Mouse (Mus musculus) hindbrain, embryonic 12.5 days (tissue): ENCODE results near the gene Gm13694. TPM values are rescaled to one million over a fixed set of nuclear protein-coding genes. Genes with fewer than 3 reads are reported as not detected.
"Not testable (repeated sequence)": the region's sequence is repeated elsewhere in the genome, so short reads cannot be mapped to it uniquely, and the experiment has no call there.

Source experiments
- ATAC-seq: fragments of 200-750 bp; cut with Nextera tagmentation; 2 replicates; pipeline ENCODE4 v1.8.0; 2017; ENCODE audit warnings: moderate TSS enrichment; ENCODE audit not compliant: low FRiP score
- H3K27ac ChIP-seq: fragments of 300-500 bp; sonication (generic); 2 replicates; pipeline ENCODE4 v1.5.1; 2016; ENCODE audit warnings: mild to moderate bottlenecking
- H3K27me3 ChIP-seq: fragments of 300-500 bp; sonication (generic); 2 replicates; pipeline ENCODE4 v1.6.1; 2016; ENCODE audit warnings: mild to moderate bottlenecking
- H3K36me3 ChIP-seq: fragments of 300-500 bp; sonication (generic); 2 replicates; pipeline ENCODE4 v1.6.1; 2016; ENCODE audit warnings: mild to moderate bottlenecking
- H3K4me1 ChIP-seq: fragments of 300-500 bp; sonication (generic); 2 replicates; pipeline ENCODE4 v1.6.1; 2016
- H3K4me2 ChIP-seq: fragments of 300-500 bp; sonication (generic); replicated peaks from 2 replicates; pipeline ENCODE4 v1.6.1; 2016; ENCODE audit warnings: mild to moderate bottlenecking
- H3K4me3 ChIP-seq: fragments of 300-500 bp; sonication (generic); 2 replicates; pipeline ENCODE4 v1.5.1; 2016; ENCODE audit warnings: mild to moderate bottlenecking
- H3K9ac ChIP-seq: fragments of 300-500 bp; sonication (generic); 2 replicates; pipeline ENCODE4 v1.6.1; 2016; ENCODE audit warnings: mild to moderate bottlenecking, moderate library complexity
- H3K9me3 ChIP-seq: fragments of 300-500 bp; sonication (generic); replicated peaks from 2 replicates; pipeline ENCODE4 v1.6.1; 2016; ENCODE audit warnings: mild to moderate bottlenecking
- WGBS: fragments of 180-500 bp; shearing (Covaris S2); methylation state at CpG from one replicate; pipeline ENCODE4 v1.1.7; 2016; 5-methylcytosine and 5-hydroxymethylcytosine counted together
- polyA plus RNA-seq: library from polyadenylated mRNA; unstranded; fragments of >200 nt; fragmentation: Nextera tagmentation; extraction: Ambion mirVana; gene quantifications from 2 replicates; pipeline ENCODE4 v1.2.1, GENCODE M21; 2016

The Gm13694 gene
- polyA plus RNA-seq, 1 experiment from 2014 or later: not detected

- not testable (repeated sequence) for H3K27ac ChIP-seq, ATAC-seq, H3K4me2 ChIP-seq, H3K9me3 ChIP-seq, H3K36me3 ChIP-seq, H3K27me3 ChIP-seq, H3K9ac ChIP-seq, H3K4me1 ChIP-seq, H3K4me3 ChIP-seq
- 100% methylated on average over 1 of the region's 3 CpGs for WGBS
Measured at GRCm38 (mm10) chr2:83994526-83994925, 15.8 kb downstream of the Gm13694 start.

DNA sequence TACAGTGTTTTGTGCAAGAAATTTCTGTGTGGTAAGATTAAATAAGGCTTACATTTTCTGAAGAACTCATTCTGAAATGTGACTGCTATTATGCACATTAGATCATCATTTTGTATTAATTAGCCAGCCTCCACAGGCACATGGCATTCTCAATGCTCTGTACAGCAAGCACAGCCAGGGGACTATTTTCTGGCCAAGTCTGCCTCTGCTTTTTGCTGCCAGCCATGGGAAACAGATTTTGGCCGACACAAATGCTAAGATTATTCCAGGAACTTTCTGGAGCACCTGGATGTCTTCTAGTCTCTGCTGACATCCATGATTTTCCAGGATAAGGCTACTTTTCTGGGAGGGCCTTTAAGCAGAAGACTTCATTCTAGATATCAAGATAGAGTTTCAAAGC lies 30.2 kb downstream of the Gm13694 start:
- no peak overlapping the region for H3K4me2 ChIP-seq
- no peak for ATAC-seq
- 77% methylated on average over 1 of the region's 1 CpGs for WGBS

DNA sequence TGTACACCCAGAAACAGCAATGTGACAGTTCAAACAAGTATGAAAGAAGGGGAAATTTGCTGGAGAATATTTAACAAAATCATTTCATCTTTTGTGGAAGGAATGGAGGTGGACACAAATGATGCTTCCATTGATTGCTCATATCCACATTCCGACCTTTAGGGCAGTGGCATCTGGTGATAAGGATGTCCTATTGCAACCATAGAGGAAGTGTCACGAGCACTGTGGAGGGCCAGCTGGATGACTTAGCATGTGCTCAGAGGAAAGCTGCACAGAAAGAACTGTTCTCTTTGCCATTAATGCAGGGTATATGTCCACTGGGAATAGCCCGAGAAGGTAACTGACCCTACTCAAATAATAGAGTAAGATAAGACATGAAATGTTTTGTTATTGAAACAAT lies 31.1 kb downstream of the Gm13694 start:
- no peak for ATAC-seq
- WGBS: 72% methylated on average over 3 of the region's 3 CpGs

More for the DNA sequence above, 30.2 kb downstream of the Gm13694 start:
- Histone ChIP-seq H3K36me3 (no peaks in the 10 kb centered on the region), H3K4me1 (no peaks in the 10 kb centered on the region), H3K27ac (no peak overlapping the region), H3K9me3 (no peaks in the 10 kb centered on the region), H3K9ac (no peak overlapping the region), H3K27me3 (no peaks in the 10 kb centered on the region), H3K4me3 (no peak overlapping the region)

GRCm38 (mm10) chr2:84014572-84014971 lies 35.8 kb downstream of the Gm13694 start:
- 77% methylated on average over 6 of the region's 6 CpGs for WGBS
- H3K36me3 ChIP-seq: no peaks in the 10 kb centered on the region
- H3K9me3 ChIP-seq: no peaks in the 10 kb centered on the region
- H3K27ac ChIP-seq: no peak overlapping the region
- H3K9ac ChIP-seq: no peak overlapping the region
- no peaks in the 10 kb centered on the region for H3K4me1 ChIP-seq
- no peak overlapping the region for H3K4me2 ChIP-seq
- no peak overlapping the region for H3K4me3 ChIP-seq
- no peaks in the 10 kb centered on the region for H3K27me3 ChIP-seq
- ATAC-seq: no peak

More for the DNA sequence above, 31.1 kb downstream of the Gm13694 start:
- H3K27me3 ChIP-seq: no peaks in the 10 kb centered on the region
- H3K9me3 ChIP-seq: no peaks in the 10 kb centered on the region
- no peak overlapping the region for H3K4me2 ChIP-seq
- no peaks in the 10 kb centered on the region for H3K4me1 ChIP-seq
- H3K9ac ChIP-seq: no peak overlapping the region
- H3K4me3 ChIP-seq: no peak overlapping the region
- no peaks in the 10 kb centered on the region for H3K36me3 ChIP-seq
- no peak overlapping the region for H3K27ac ChIP-seq

DNA sequence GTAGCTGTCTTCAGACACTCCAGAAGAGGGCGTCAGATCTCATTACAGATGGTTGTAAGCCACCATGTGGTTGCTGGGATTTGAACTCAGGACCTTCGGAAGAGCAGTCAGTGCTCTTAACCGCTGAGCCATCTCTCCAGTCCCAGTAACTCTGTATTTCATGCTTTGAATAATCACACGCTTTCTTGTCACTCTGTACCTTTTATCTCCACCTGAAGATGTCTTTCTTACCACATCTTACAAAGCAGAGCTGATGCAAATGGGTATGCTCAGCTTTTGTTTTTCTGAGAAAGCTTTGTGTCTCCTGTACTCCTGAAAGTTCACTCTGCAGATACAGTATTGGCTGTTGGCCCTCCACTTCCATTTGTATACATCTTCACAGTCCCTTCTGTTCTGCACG lies 37.6 kb downstream of the Gm13694 start:
- H3K4me1 ChIP-seq, H3K4me2 ChIP-seq, H3K27ac ChIP-seq, H3K9ac ChIP-seq, H3K27me3 ChIP-seq, ATAC-seq, H3K36me3 ChIP-seq, H3K9me3 ChIP-seq, H3K4me3 ChIP-seq: not testable (repeated sequence)
- 81% methylated on average over 5 of the region's 5 CpGs for WGBS

DNA sequence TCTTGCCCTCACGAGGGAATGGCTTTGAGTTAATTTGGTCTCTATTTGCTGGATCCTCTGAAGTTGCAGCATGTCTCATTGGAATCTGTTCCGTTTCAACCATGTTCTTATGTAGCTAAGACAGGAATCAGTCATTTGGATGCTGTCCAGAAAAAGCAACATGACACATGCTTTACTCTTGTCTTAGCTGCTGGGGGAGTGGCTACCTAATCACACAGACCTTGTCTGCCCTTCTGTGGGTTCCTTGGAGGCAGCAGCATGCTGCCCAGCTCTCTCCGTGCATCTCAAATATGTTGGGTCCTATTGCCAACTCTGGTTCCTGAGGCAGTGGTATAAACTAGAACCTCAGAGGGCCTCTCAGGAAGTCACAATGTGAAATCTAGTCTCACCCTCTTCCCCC lies 39.6 kb downstream of the Gm13694 start:
- no peak for ATAC-seq
- Histone ChIP-seq H3K27me3 (no peaks in the 10 kb centered on the region), H3K36me3 (no peaks in the 10 kb centered on the region), H3K27ac (no peak overlapping the region), H3K9ac (no peak overlapping the region), H3K4me1 (no peaks in the 10 kb centered on the region), H3K4me2 (no peak overlapping the region), H3K4me3 (no peak overlapping the region), H3K9me3 (no peaks in the 10 kb centered on the region)
- 80% methylated on average over 3 of the region's 3 CpGs for WGBS

DNA sequence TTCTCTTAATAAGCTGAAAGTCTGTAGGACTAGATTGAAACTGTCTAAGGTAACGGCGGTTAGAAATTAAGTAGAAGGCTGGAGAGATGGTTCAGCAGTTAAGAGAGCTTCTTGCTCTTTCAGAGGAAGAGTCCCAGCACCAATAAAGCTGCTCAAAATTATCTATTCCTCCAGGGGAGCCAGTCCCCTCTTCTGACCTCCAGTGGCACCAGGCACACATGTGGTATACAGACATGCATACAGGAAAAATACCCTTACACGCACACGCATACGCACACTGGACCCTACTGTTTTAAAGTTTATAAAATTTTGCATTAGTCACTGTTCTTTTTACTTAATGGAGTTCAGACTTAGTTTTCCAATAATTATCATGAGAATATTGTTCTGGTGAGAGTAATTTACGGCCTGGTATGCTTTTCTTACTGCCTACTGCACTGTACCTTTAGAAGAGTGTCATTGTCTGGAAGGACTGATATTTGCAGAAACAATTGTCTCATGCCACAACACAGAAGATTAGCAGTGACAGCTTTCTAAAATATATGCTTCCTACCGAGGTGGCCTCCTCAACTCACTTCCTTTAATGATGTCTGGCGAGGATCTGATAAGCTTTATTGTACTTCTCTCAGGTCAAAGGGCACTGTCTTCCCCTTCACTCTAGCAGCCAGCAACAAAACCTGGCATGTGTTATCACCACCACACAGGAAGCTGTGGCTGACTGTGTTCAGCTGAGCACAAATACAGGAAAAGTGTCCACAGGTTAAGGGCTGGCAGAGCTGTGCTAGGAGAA lies 41.0 kb downstream of the Gm13694 start:
- ATAC-seq: no peak
- no peaks in the 10 kb centered on the region for H3K27me3 ChIP-seq
- no peaks in the 10 kb centered on the region for H3K36me3 ChIP-seq
- no peak overlapping the region for H3K4me2 ChIP-seq
- no peaks in the 10 kb centered on the region for H3K4me1 ChIP-seq
- WGBS: 83% methylated on average over 8 of the region's 8 CpGs
- no peaks in the 10 kb centered on the region for H3K9me3 ChIP-seq
- no peak overlapping the region for H3K4me3 ChIP-seq
- no peak overlapping the region for H3K27ac ChIP-seq
- H3K9ac ChIP-seq: no peak overlapping the region

DNA sequence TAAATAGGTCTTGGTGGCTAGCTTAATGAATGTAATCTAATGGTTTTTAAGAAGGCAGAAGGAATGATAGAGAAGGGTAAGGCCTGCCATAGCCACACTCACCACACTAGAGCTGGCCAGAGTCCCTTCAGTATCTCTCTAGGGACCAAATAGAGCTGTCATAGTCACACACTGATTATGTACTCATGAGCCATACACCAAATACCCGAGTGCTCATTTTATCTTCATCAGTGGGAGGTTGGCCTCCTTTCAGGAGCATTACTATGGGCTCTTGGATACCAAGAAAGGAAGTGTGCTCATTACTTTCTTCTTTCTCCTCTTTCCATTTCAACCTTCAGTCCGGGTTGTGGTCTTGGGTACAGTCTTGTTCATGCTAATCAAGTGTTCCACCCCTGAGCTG lies 43.2 kb downstream of the Gm13694 start:
- no peaks in the 10 kb centered on the region for H3K4me1 ChIP-seq
- no peak for ATAC-seq
- no peak overlapping the region for H3K9ac ChIP-seq
- 85% methylated on average over 2 of the region's 2 CpGs for WGBS
- H3K36me3 ChIP-seq: no peaks in the 10 kb centered on the region
- no peak overlapping the region for H3K4me3 ChIP-seq
- no peaks in the 10 kb centered on the region for H3K9me3 ChIP-seq
- H3K4me2 ChIP-seq: no peak overlapping the region
- no peaks in the 10 kb centered on the region for H3K27me3 ChIP-seq
- H3K27ac ChIP-seq: no peak overlapping the region

DNA sequence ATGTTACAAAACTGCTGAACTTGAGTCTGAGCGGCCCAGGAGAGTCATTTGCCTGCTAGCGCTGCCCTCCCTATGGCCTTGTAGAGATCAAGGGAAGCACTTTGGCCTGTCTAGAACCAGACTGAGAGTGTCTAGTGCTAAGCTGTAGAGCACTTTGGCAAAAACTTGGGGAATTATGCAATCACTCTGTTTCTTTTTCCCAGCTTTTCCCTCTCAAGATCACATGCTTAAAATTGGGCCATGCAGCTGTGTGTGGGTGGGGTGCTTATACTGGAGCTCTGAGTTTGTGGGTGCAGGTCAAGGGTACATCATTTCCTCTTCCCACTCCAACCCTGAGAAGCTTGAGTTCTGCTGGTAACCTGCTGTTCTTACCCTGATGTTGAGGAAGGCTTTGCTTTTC lies 44.2 kb downstream of the Gm13694 start:
- H3K27me3 ChIP-seq: no peaks in the 10 kb centered on the region
- H3K27ac ChIP-seq: no peak overlapping the region
- no peak for ATAC-seq
- H3K4me3 ChIP-seq: no peak overlapping the region
- 88% methylated on average over 2 of the region's 2 CpGs for WGBS
- no peaks in the 10 kb centered on the region for H3K9me3 ChIP-seq
- H3K36me3 ChIP-seq: no peaks in the 10 kb centered on the region
- H3K4me2 ChIP-seq: no peak overlapping the region
- no peaks in the 10 kb centered on the region for H3K4me1 ChIP-seq
- no peak overlapping the region for H3K9ac ChIP-seq

- H3K36me3 ChIP-seq: no peaks in the 10 kb centered on the region
- no peaks in the 10 kb centered on the region for H3K4me1 ChIP-seq
- no peak for ATAC-seq
- WGBS: 77% methylated on average over 2 of the region's 2 CpGs
- H3K9ac ChIP-seq: no peak overlapping the region
- H3K9me3 ChIP-seq: no peaks in the 10 kb centered on the region
- no peaks in the 10 kb centered on the region for H3K27me3 ChIP-seq
- H3K4me3 ChIP-seq: no peak overlapping the region
- H3K4me2 ChIP-seq: no peak overlapping the region
- no peak overlapping the region for H3K27ac ChIP-seq
Measured at GRCm38 (mm10) chr2:84023319-84023718, 44.6 kb downstream of the Gm13694 start.

DNA sequence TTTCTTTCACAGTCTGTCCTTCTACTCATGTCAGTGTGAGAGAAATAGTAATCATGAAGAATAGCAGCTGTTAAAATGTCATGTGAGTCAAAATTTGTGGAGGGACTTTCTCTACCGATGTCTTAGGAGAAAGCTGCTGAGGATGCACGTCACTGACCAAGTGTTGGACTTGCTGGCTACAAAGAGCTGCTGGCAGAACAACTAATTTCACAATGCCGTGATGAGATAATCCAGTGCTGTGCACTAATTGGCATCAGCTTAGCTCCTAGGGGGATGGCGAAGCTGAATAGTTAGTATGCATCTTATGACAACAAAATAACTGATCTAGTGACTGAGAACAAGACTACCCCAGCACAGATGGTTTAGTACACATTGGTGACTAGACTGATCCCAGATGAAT lies 46.5 kb downstream of the Gm13694 start:
- H3K27me3 ChIP-seq: no peaks in the 10 kb centered on the region
- no peak overlapping the region for H3K4me2 ChIP-seq
- no peak overlapping the region for H3K9ac ChIP-seq
- H3K4me1 ChIP-seq: no peaks in the 10 kb centered on the region
- 78% methylated on average over 4 of the region's 4 CpGs for WGBS
- no peak overlapping the region for H3K27ac ChIP-seq
- ATAC-seq: no peak
- no peaks in the 10 kb centered on the region for H3K9me3 ChIP-seq
- H3K36me3 ChIP-seq: no peaks in the 10 kb centered on the region
- H3K4me3 ChIP-seq: no peak overlapping the region
